Mouse (Mus musculus) C2C12 (cell line): ENCODE data around the gene Mpp2. TPM values are rescaled to one million over a fixed set of nuclear protein-coding genes. Genes with fewer than 3 reads are reported as not detected.

Experiments
- H3K27me3 ChIP-seq: one replicate; pipeline ENCODE4 v1.6.1; 2011; ENCODE audit not compliant: control insufficient read depth, insufficient read depth, insufficient read length
- H3K36me3 ChIP-seq: one replicate; pipeline ENCODE4 v1.6.1; 2011; ENCODE audit not compliant: control insufficient read depth, insufficient read depth
- H3K4me3 ChIP-seq: one replicate; pipeline ENCODE4 v1.5.1; 2011; ENCODE audit warnings: mild to moderate bottlenecking, control low read depth; ENCODE audit not compliant: poor library complexity, insufficient read depth, severe bottlenecking
- H3K79me2 ChIP-seq: one replicate; pipeline ENCODE4 v1.6.1; 2011; ENCODE audit not compliant: control insufficient read depth, insufficient read depth
- H3K79me3 ChIP-seq: one replicate; pipeline ENCODE4 v1.6.1; 2011; ENCODE audit warnings: low read depth, control low read depth
- H3ac ChIP-seq: one replicate; pipeline ENCODE3; 2011; ENCODE audit warnings: low read depth; ENCODE audit not compliant: control insufficient read depth, insufficient read length
- CEBPB ChIP-seq: IDR thresholded peaks from one replicate; pipeline ENCODE4 v1.6.1; 2011; ENCODE audit warnings: low read depth, mild to moderate bottlenecking, control low read depth, moderate library complexity
- CTCF ChIP-seq: IDR thresholded peaks from one replicate; pipeline ENCODE4 v1.5.1; 2011; ENCODE audit not compliant: control insufficient read depth, insufficient read depth, insufficient read length
- FOSL1 ChIP-seq: IDR thresholded peaks from one replicate; pipeline ENCODE4 v1.8.0; 2011; ENCODE audit warnings: mild to moderate bottlenecking, low read length; ENCODE audit not compliant: poor library complexity, insufficient read depth, severe bottlenecking
- MAX ChIP-seq: IDR thresholded peaks from one replicate; pipeline ENCODE4 v1.6.1; 2011; ENCODE audit warnings: mild to moderate bottlenecking, control low read depth
- MYOD1 ChIP-seq: IDR thresholded peaks from one replicate; pipeline ENCODE4 v1.6.1; 2011; ENCODE audit warnings: low read depth; ENCODE audit not compliant: control insufficient read depth, insufficient read length
- MYOG ChIP-seq: IDR thresholded peaks from one replicate; pipeline ENCODE4 v1.6.1; 2011; ENCODE audit not compliant: control insufficient read depth, insufficient read length; ENCODE audit errors: extremely low read depth
- USF1 ChIP-seq: IDR thresholded peaks from one replicate; pipeline ENCODE4 v1.6.1; 2011; ENCODE audit warnings: low read depth, mild to moderate bottlenecking, control low read depth, moderate library complexity
- polyA plus RNA-seq: library from polyadenylated mRNA; unstranded; fragments of >200 nt; fragmentation: generic; extraction: Trizol; gene quantifications from one replicate; pipeline ENCODE4 v1.2.1, GENCODE M21; 2012; ENCODE audit warnings: missing spikeins

The Mpp2 gene
- polyA plus RNA-seq, 1 experiment = 1.7 TPM

- no peaks in the 10 kb centered on the region for H3K79me3 ChIP-seq
- peaks cover 23% of the 10 kb centered on the region for H3K27me3 ChIP-seq
- no peaks in the 10 kb centered on the region for H3K36me3 ChIP-seq
- H3ac ChIP-seq = no peak overlapping the region
- H3K4me3 ChIP-seq = no peak overlapping the region
- H3K79me2 ChIP-seq = no peaks in the 10 kb centered on the region
- TF ChIP-seq USF1 (no peak), CTCF (no peak), MYOG (no peak), CEBPB (no peak), FOSL1 (no peak), MAX (no peak), MYOD1 (no peak)
Observed at GRCm38 (mm10) chr11:102031149-102031548, 57.2 kb downstream of the Mpp2 start.

GRCm38 (mm10) chr11:102029966-102030365, 58.3 kb downstream of the Mpp2 start:
- H3K79me2 ChIP-seq = no peaks in the 10 kb centered on the region
- H3K36me3 ChIP-seq = no peaks in the 10 kb centered on the region
- TF ChIP-seq USF1 (no peak), FOSL1 (no peak), CEBPB (no peak), CTCF (no peak), MYOD1 (no peak), MYOG (no peak), MAX (no peak)
- H3ac ChIP-seq = no peak overlapping the region
- no peaks in the 10 kb centered on the region for H3K79me3 ChIP-seq
- H3K4me3 ChIP-seq = no peak overlapping the region
- H3K27me3 ChIP-seq = peaks cover 28% of the 10 kb centered on the region

- Histone ChIP-seq H3K79me3 (no peaks in the 10 kb centered on the region), H3ac (no peak overlapping the region), H3K36me3 (no peaks in the 10 kb centered on the region), H3K79me2 (no peaks in the 10 kb centered on the region), H3K27me3 (peaks cover 29% of the 10 kb centered on the region), H3K4me3 (no peak overlapping the region)
- no peak for TF ChIP-seq USF1
Observed at GRCm38 (mm10) chr11:102029304-102029703, 59.0 kb downstream of the Mpp2 start.

- no peak for TF ChIP-seq USF1
- TF ChIP-seq MYOD1 = no peak
- no peak for TF ChIP-seq MYOG
- no peak for TF ChIP-seq FOSL1
- TF ChIP-seq CEBPB = no peak
- no peak for TF ChIP-seq CTCF
- TF ChIP-seq MAX = no peak
- Histone ChIP-seq H3K79me3 (no peaks in the 10 kb centered on the region), H3K4me3 (no peak within 1 kb of the TSS), H3K27me3 (peaks cover 22% of the 10 kb centered on the region), H3K79me2 (no peaks in the 10 kb centered on the region), H3ac (no peak within 1 kb of the TSS), H3K36me3 (no peaks in the 10 kb centered on the region)
Observed at GRCm38 (mm10) chr11:102028087-102028816, 60.1 kb downstream of the Mpp2 start, which contains the start of gene Mpp3. TSS of gene Mpp3 (minus strand) at chr11:102028461.

- Histone ChIP-seq H3K79me2 (no peaks in the 10 kb centered on the region), H3K36me3 (no peaks in the 10 kb centered on the region), H3K4me3 (no peak overlapping the region), H3ac (no peak overlapping the region), H3K79me3 (no peaks in the 10 kb centered on the region), H3K27me3 (peaks cover 20% of the 10 kb centered on the region)
- TF ChIP-seq FOSL1 (no peak), USF1 (no peak), MYOG (no peak), MAX (no peak), MYOD1 (no peak), CTCF (no peak), CEBPB (no peak)
Observed at GRCm38 (mm10) chr11:102027361-102028017, 60.8 kb downstream of the Mpp2 start.
